Mouse (Mus musculus) kidney, postnatal 0 days (tissue): ENCODE measurements around the gene Tmem117. TPM values are rescaled to one million over a fixed set of nuclear protein-coding genes. Genes with fewer than 3 reads are reported as not detected.
A peak's percentile ranks its signal among the peaks of the same experiment; 100 is the strongest.

Experiments used
- ATAC-seq: fragments of 200-750 bp; cut with Nextera tagmentation; replicated peaks from 2 replicates; pipeline ENCODE4 v1.8.0; 2017; ENCODE audit warnings: low read depth, moderate number of reproducible peaks, moderate TSS enrichment, moderate library complexity; ENCODE audit not compliant: low FRiP score
- DNase-seq: peaks from one replicate; pipeline ENCODE4 v3.0.0-alpha.2; 2016; ENCODE audit warnings: low spot score
- H3K27ac ChIP-seq: fragments of 300-500 bp; sonication (generic); 2 replicates; pipeline ENCODE4 v1.5.1; 2014; ENCODE audit warnings: mild to moderate bottlenecking
- H3K27me3 ChIP-seq: fragments of 300-500 bp; sonication (generic); 2 replicates; pipeline ENCODE4 v1.6.1; 2014; ENCODE audit warnings: low read length, mixed read lengths; ENCODE audit not compliant: insufficient read depth
- H3K36me3 ChIP-seq: fragments of 300-500 bp; sonication (generic); 2 replicates; pipeline ENCODE4 v1.6.1; 2014; ENCODE audit warnings: low read length, mixed read lengths; ENCODE audit not compliant: insufficient read depth
- H3K4me1 ChIP-seq: fragments of 300-500 bp; sonication (generic); replicated peaks from 2 replicates; pipeline ENCODE4 v1.6.1; 2014; ENCODE audit warnings: antibody characterized with exemption, low read length, mixed read lengths; ENCODE audit not compliant: insufficient read depth
- H3K4me2 ChIP-seq: fragments of 300-500 bp; sonication (generic); 2 replicates; pipeline ENCODE4 v1.6.1; 2014; ENCODE audit warnings: mild to moderate bottlenecking, low read length, moderate library complexity, mixed read lengths
- H3K4me3 ChIP-seq: fragments of 300-500 bp; sonication (generic); replicated peaks from 2 replicates; pipeline ENCODE4 v1.5.1; 2014; ENCODE audit warnings: low read depth, low read length
- H3K9ac ChIP-seq: fragments of 300-500 bp; sonication (generic); 2 replicates; pipeline ENCODE4 v1.6.1; 2014; ENCODE audit warnings: low read depth, low read length
- H3K9me3 ChIP-seq: fragments of 300-500 bp; sonication (generic); replicated peaks from 2 replicates; pipeline ENCODE4 v1.6.1; 2016; ENCODE audit warnings: low read length, inconsistent platforms, mixed read lengths
- CTCF ChIP-seq: IDR thresholded peaks from 2 replicates; pipeline ENCODE4 v1.5.1; 2016; ENCODE audit warnings: antibody characterized with exemption, low read depth, mild to moderate bottlenecking, moderate library complexity
- WGBS: fragments of 180-500 bp; shearing (Covaris S2); extraction: QIAGEN DNeasy Blood & Tissue Kit; methylation state at CpG from one replicate; pipeline ENCODE4 v1.1.7; 2014; 5-methylcytosine and 5-hydroxymethylcytosine counted together
- polyA plus RNA-seq: library from polyadenylated mRNA; unstranded; fragments of >200 nt; fragmentation: Nextera tagmentation; extraction: Ambion mirVana; gene quantifications from 2 replicates; pipeline ENCODE4 v1.2.1, GENCODE M21; 2015

Gene Tmem117
- polyA plus RNA-seq, 1 experiment from 2014 or later, result 24.3 TPM

DNA sequence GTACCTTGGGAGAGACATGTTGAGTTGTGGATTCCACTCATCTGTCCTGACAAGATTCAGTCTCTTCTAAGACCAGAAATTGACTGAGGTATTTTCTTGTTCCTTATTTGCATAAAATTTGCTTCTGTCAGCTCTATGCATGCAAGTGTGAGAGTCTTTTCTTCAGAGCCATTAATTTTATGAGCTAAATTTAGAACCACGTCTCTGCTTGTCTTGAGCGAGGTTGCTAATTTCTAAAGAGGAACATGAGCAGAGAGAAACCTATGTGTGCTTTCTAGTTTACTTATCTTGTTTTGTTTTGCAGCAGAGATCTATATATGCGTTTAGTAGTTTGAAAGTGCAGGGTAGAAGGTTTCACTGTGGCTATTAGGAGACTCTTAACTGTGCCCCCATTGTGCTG is 26.6 kb upstream of the Tmem117 start:
- ATAC-seq (no peak), DNase-seq (no peak)
- Histone ChIP-seq H3K4me3 (no peak overlapping the region), H3K27me3 (no peaks in the 10 kb centered on the region; the same call in 1 of the 2 replicates), H3K4me2 (no peak overlapping the region), H3K9ac (no peak overlapping the region), H3K4me1 (no peaks in the 10 kb centered on the region), H3K9me3 (no peaks in the 10 kb centered on the region), H3K36me3 (no peaks in the 10 kb centered on the region), H3K27ac (no peak overlapping the region)
- WGBS, result 38% methylated on average over 3 of the region's 3 CpGs
- TF ChIP-seq CTCF, result no peak

DNA sequence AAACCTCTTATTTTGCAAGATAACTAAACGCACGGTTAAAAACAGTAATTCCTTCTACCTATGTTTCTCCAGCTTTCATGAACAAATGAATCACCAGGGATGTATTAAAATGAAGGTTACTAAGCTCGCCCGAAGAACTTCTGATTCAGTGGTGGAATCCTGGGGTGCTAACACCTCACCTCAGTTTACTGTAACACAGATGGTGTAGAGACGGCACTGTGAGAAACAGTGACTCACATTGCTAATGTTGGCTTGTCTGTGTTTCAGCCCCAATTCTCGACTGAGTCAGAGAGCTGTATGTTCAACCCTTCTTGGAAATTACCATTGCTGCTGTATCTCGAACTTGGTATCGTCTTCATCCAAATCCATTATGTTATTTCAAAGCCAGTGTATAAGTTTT is 21.3 kb upstream of the Tmem117 start:
- Histone ChIP-seq H3K27me3 (no peaks in the 10 kb centered on the region), H3K4me1 (no peaks in the 10 kb centered on the region), H3K4me3 (no peak overlapping the region), H3K4me2 (no peak overlapping the region), H3K36me3 (no peaks in the 10 kb centered on the region), H3K9ac (no peak overlapping the region), H3K9me3 (no peaks in the 10 kb centered on the region), H3K27ac (no peak overlapping the region)
- no peak for TF ChIP-seq CTCF
- DNase-seq, result no peak
- ATAC-seq, result no peak
- WGBS, result 90% methylated on average over 8 of the region's 8 CpGs

- DNase-seq, result no peak
- ATAC-seq, result no peak
- Histone ChIP-seq H3K36me3 (no peaks in the 10 kb centered on the region), H3K9ac (no peak overlapping the region), H3K4me1 (no peaks in the 10 kb centered on the region), H3K9me3 (no peaks in the 10 kb centered on the region), H3K4me2 (no peak overlapping the region), H3K27ac (no peak overlapping the region), H3K27me3 (no peaks in the 10 kb centered on the region), H3K4me3 (no peak overlapping the region)
- no peak for TF ChIP-seq CTCF
- WGBS, result 92% methylated on average over 11 of the region's 11 CpGs
Measured at GRCm38 (mm10) chr15:94616036-94616435, 13.0 kb upstream of the Tmem117 start.

GRCm38 (mm10) chr15:94620909-94621308 is 8.1 kb upstream of the Tmem117 start:
- H3K36me3 ChIP-seq, result no peaks in the 10 kb centered on the region
- no peaks in the 10 kb centered on the region for H3K9me3 ChIP-seq
- no peaks in the 10 kb centered on the region for H3K27me3 ChIP-seq
- no peaks in the 10 kb centered on the region for H3K4me1 ChIP-seq
- ATAC-seq (no peak), DNase-seq (no peak)
- H3K4me3 ChIP-seq, result no peak overlapping the region
- no peak overlapping the region for H3K27ac ChIP-seq
- TF ChIP-seq CTCF, result no peak
- H3K9ac ChIP-seq, result no peak overlapping the region
- no peak overlapping the region for H3K4me2 ChIP-seq

DNA sequence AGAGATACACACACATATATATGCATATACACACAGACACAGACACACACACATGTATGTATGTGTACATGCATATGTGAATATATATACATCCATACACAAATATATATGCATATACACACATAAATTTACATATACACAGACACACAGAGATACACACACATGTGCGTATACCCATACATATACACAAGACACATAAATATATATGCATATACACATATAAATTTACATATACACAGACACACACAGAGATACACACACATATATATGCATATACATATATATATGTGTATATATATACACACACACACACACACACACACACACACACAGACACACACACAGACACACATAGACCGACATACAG is 586 bp upstream of the Tmem117 start:
- DNase-seq (no peak), ATAC-seq (no peak)
- Histone ChIP-seq H3K9ac (no peak overlapping the region), H3K27ac (no peak overlapping the region), H3K27me3 (no peaks in the 10 kb centered on the region), H3K4me3 (peak overlapping the region; percentile 57), H3K4me1 (no peaks in the 10 kb centered on the region), H3K4me2 (peak overlapping the region; percentile 95), H3K36me3 (no peaks in the 10 kb centered on the region), H3K9me3 (no peaks in the 10 kb centered on the region)
- 44% methylated on average over 2 of the region's 2 CpGs for WGBS
- TF ChIP-seq CTCF, result no peak

- TF ChIP-seq CTCF, result no peak
- ATAC-seq, result no peak
- WGBS, result 78% methylated on average over 4 of the region's 4 CpGs
- Histone ChIP-seq H3K9ac (no peak overlapping the region), H3K9me3 (no peaks in the 10 kb centered on the region), H3K27me3 (no peaks in the 10 kb centered on the region), H3K36me3 (no peaks in the 10 kb centered on the region), H3K27ac (no peak overlapping the region), H3K4me3 (no peak overlapping the region), H3K4me1 (no peaks in the 10 kb centered on the region), H3K4me2 (no peak overlapping the region)
- DNase-seq, result no peak
Measured at GRCm38 (mm10) chr15:94630553-94630952, 1.5 kb downstream of the Tmem117 start.

DNA sequence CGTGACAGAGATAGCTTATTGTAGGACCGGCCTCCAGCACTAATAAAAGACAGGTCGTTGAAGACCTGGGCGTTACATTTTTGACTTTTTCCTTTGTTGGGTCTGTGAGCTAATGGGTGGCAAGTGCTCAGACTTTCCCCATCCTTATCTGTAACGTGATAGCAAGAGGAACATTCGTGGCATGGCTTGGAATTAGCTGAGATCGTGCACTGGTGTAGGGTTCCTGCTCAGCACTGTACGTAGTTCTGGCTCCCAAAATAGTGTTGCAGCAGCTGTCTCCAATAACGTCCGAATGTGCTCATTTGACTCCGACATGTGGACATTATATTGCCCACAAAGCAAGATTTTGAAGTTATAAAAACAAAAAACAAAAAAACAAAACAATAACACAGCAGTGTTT is 5.5 kb downstream of the Tmem117 start:
- TF ChIP-seq CTCF, result no peak
- 48% methylated on average over 11 of the region's 11 CpGs for WGBS

More for the DNA sequence above, 5.5 kb downstream of the Tmem117 start:
- H3K4me2 ChIP-seq, result no peak overlapping the region
- H3K27ac ChIP-seq, result no peak overlapping the region
- no peak overlapping the region for H3K4me3 ChIP-seq
- H3K9ac ChIP-seq, result no peak overlapping the region
- no peaks in the 10 kb centered on the region for H3K27me3 ChIP-seq
- DNase-seq, result no peak
- no peaks in the 10 kb centered on the region for H3K4me1 ChIP-seq
- no peaks in the 10 kb centered on the region for H3K36me3 ChIP-seq
- H3K9me3 ChIP-seq, result no peaks in the 10 kb centered on the region
- no peak for ATAC-seq
